Mouse (Mus musculus) kidney, postnatal 0 days (tissue): ENCODE data around the gene Tcirg1. TPM values are rescaled to one million over a fixed set of nuclear protein-coding genes. Genes with fewer than 3 reads are reported as not detected.

Source experiments
- ATAC-seq: fragments of 200-750 bp; cut with Nextera tagmentation; replicated peaks from 2 replicates; pipeline ENCODE4 v1.8.0; 2017; ENCODE audit warnings: low read depth, moderate number of reproducible peaks, moderate TSS enrichment, moderate library complexity; ENCODE audit not compliant: low FRiP score
- DNase-seq: peaks from one replicate; pipeline ENCODE4 v3.0.0-alpha.2; 2016; ENCODE audit warnings: low spot score
- H3K27ac ChIP-seq: fragments of 300-500 bp; sonication (generic); 2 replicates; pipeline ENCODE4 v1.5.1; 2014; ENCODE audit warnings: mild to moderate bottlenecking
- H3K27me3 ChIP-seq: fragments of 300-500 bp; sonication (generic); 2 replicates; pipeline ENCODE4 v1.6.1; 2014; ENCODE audit warnings: low read length, mixed read lengths; ENCODE audit not compliant: insufficient read depth
- H3K36me3 ChIP-seq: fragments of 300-500 bp; sonication (generic); 2 replicates; pipeline ENCODE4 v1.6.1; 2014; ENCODE audit warnings: low read length, mixed read lengths; ENCODE audit not compliant: insufficient read depth
- H3K4me1 ChIP-seq: fragments of 300-500 bp; sonication (generic); replicated peaks from 2 replicates; pipeline ENCODE4 v1.6.1; 2014; ENCODE audit warnings: antibody characterized with exemption, low read length, mixed read lengths; ENCODE audit not compliant: insufficient read depth
- H3K4me2 ChIP-seq: fragments of 300-500 bp; sonication (generic); 2 replicates; pipeline ENCODE4 v1.6.1; 2014; ENCODE audit warnings: mild to moderate bottlenecking, low read length, moderate library complexity, mixed read lengths
- H3K4me3 ChIP-seq: fragments of 300-500 bp; sonication (generic); replicated peaks from 2 replicates; pipeline ENCODE4 v1.5.1; 2014; ENCODE audit warnings: low read depth, low read length
- H3K9ac ChIP-seq: fragments of 300-500 bp; sonication (generic); 2 replicates; pipeline ENCODE4 v1.6.1; 2014; ENCODE audit warnings: low read depth, low read length
- H3K9me3 ChIP-seq: fragments of 300-500 bp; sonication (generic); replicated peaks from 2 replicates; pipeline ENCODE4 v1.6.1; 2016; ENCODE audit warnings: low read length, inconsistent platforms, mixed read lengths
- CTCF ChIP-seq: IDR thresholded peaks from 2 replicates; pipeline ENCODE4 v1.5.1; 2016; ENCODE audit warnings: antibody characterized with exemption, low read depth, mild to moderate bottlenecking, moderate library complexity
- WGBS: fragments of 180-500 bp; shearing (Covaris S2); extraction: QIAGEN DNeasy Blood & Tissue Kit; methylation state at CpG from one replicate; pipeline ENCODE4 v1.1.7; 2014; 5-methylcytosine and 5-hydroxymethylcytosine counted together
- polyA plus RNA-seq: library from polyadenylated mRNA; unstranded; fragments of >200 nt; fragmentation: Nextera tagmentation; extraction: Ambion mirVana; gene quantifications from 2 replicates; pipeline ENCODE4 v1.2.1, GENCODE M21; 2015

The Tcirg1 gene
- polyA plus RNA-seq, 1 experiment from 2014 or later, result 33.0 TPM

GRCm38 (mm10) chr19:3847711-3848110 lies 59.2 kb downstream of the Tcirg1 start:
- TF ChIP-seq CTCF, result no peak
- no peak overlapping the region for H3K9ac ChIP-seq
- WGBS, result 84% methylated on average over 5 of the region's 5 CpGs
- H3K9me3 ChIP-seq, result no peaks in the 10 kb centered on the region
- ATAC-seq (no peak), DNase-seq (no peak)
- H3K4me2 ChIP-seq, result no peak overlapping the region
- H3K27me3 ChIP-seq, result no peaks in the 10 kb centered on the region
- peaks cover 5% of the 10 kb centered on the region; the same call in 1 of the 2 replicates for H3K4me1 ChIP-seq
- H3K36me3 ChIP-seq, result no peaks in the 10 kb centered on the region
- H3K27ac ChIP-seq, result 0 out of 2 replicates have a peak overlapping the region, but pooled peaks have one; percentile 42
- H3K4me3 ChIP-seq, result no peak overlapping the region

DNA sequence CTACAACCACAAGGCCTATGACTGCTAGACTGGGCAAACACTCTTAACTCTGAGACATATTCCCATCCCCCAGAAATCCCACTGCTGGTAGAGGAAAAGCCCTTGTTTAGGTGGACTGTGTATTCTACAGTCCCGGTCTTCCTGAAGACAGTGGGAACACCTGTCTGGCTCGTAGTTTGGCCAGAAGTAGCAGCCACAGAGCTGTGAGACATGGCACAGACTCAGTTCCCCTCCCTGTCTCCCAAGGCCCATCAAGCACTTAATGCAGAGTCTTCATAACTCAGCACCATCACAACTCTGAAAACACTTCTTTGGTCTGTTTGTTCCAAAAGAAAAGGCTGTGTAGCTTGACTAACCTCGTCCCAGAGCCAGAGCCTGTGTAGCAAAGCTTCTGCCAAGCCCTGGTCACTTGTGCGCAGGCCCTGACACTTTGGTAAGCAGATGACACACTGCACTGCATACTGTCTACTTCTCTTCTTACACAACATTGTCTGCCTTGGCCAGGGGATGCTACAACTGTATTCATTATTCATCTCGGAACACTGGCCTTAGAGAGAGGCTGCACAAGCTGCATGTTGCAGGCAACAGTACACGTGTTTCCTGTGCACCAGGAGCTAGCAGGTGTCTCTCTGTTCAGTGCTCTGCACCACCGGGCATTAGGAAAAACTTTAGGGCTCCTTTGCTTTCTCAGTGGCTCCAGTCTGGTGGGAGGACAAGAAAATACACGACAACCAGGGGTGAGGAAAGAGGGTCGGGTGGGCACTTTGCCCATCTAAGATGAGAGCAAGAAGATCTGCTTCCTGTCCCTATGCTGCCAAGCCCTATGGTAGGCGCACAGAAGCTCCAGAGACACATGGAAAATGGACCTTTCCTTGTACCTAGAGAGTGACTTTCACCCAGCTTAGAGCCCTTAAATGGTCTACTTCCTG lies 60.0 kb downstream of the Tcirg1 start:
- no peaks in the 10 kb centered on the region for H3K9me3 ChIP-seq
- peaks cover 5% of the 10 kb centered on the region; the same call in 1 of the 2 replicates for H3K4me1 ChIP-seq
- DNase-seq (no peak), ATAC-seq (no peak)
- no peak overlapping the region for H3K4me3 ChIP-seq
- no peak overlapping the region for H3K4me2 ChIP-seq
- H3K9ac ChIP-seq, result no peak overlapping the region
- H3K27ac ChIP-seq, result no peak overlapping the region
- no peaks in the 10 kb centered on the region for H3K36me3 ChIP-seq
- TF ChIP-seq CTCF, result no peak
- no peaks in the 10 kb centered on the region for H3K27me3 ChIP-seq
- WGBS, result 78% methylated on average over 10 of the region's 10 CpGs

Other genes with a start within 250 kb of the Tcirg1 start
- 3.3 and 3.5 TPM in 2 replicates for gene Lrp5, start 220.6 kb downstream of the Tcirg1 start, polyA plus RNA-seq
- 27.3 and 29.1 TPM in 2 replicates for gene 1810055G02Rik, start 198.8 kb downstream of the Tcirg1 start, polyA plus RNA-seq
- gene Kmt5b, start 139.7 kb downstream of the Tcirg1 start, polyA plus RNA-seq, result 19.5 and 20.0 TPM in 2 replicates
- gene Chka, start 55.4 kb downstream of the Tcirg1 start, polyA plus RNA-seq, result 53.0 and 54.7 TPM in 2 replicates
- gene Ndufs8, start 5.6 kb upstream of the Tcirg1 start, polyA plus RNA-seq, result 417 and 423 TPM in 2 replicates
- 3.8 and 3.9 TPM in 2 replicates for gene Aldh3b1, start 22.7 kb upstream of the Tcirg1 start, polyA plus RNA-seq
- gene Unc93b1, start 28.1 kb upstream of the Tcirg1 start, polyA plus RNA-seq, result 24.2 and 25.5 TPM in 2 replicates
- gene Aldh3b3, start 51.5 kb upstream of the Tcirg1 start, polyA plus RNA-seq, result 0.07 TPM in 1 of 2 replicates, not detected in the other
- 4.2 and 5.8 TPM in 2 replicates for gene Aldh3b2, start 65.2 kb upstream of the Tcirg1 start, polyA plus RNA-seq
- 83.9 and 92.6 TPM in 2 replicates for gene Acy3, start 79.4 kb upstream of the Tcirg1 start, polyA plus RNA-seq
- gene Tbx10, start 85.6 kb upstream of the Tcirg1 start, polyA plus RNA-seq, result 2.4 and 2.8 TPM in 2 replicates
- 52.2 and 54.1 TPM in 2 replicates for gene Nudt8, start 93.4 kb upstream of the Tcirg1 start, polyA plus RNA-seq
- gene Gm49405, start 93.5 kb upstream of the Tcirg1 start, polyA plus RNA-seq, result 1.3 and 1.7 TPM in 2 replicates
- 2.6 and 2.8 TPM in 2 replicates for gene Doc2g, start 96.2 kb upstream of the Tcirg1 start, polyA plus RNA-seq
- 294 and 318 TPM in 2 replicates for gene Ndufv1, start 105.7 kb upstream of the Tcirg1 start, polyA plus RNA-seq
- 441 and 464 TPM in 2 replicates for gene Gstp1, start 130.9 kb upstream of the Tcirg1 start, polyA plus RNA-seq
- gene Gstp2, start 138.9 kb upstream of the Tcirg1 start, polyA plus RNA-seq, result 3.1 and 4.4 TPM in 2 replicates
- gene Gstp3, start 152.4 kb upstream of the Tcirg1 start, polyA plus RNA-seq, result not detected in 2 replicates
- gene Cabp2, start 174.4 kb upstream of the Tcirg1 start, polyA plus RNA-seq, result 2.2 and 2.4 TPM in 2 replicates
- 107 TPM in 2 replicates for gene Cdk2ap2, start 190.0 kb upstream of the Tcirg1 start, polyA plus RNA-seq
- 12.2 and 13.9 TPM in 2 replicates for gene Pitpnm1, start 192.9 kb upstream of the Tcirg1 start, polyA plus RNA-seq
- 83.2 and 84.2 TPM in 2 replicates for gene Aip, start 218.7 kb upstream of the Tcirg1 start, polyA plus RNA-seq
- gene Gpr152, start 232.7 kb upstream of the Tcirg1 start, polyA plus RNA-seq, result 0.03 TPM in 1 of 2 replicates, not detected in the other
- 0.08 and 0.13 TPM in 2 replicates for gene Cabp4, start 236.9 kb upstream of the Tcirg1 start, polyA plus RNA-seq
- gene Coro1b, start 241.5 kb upstream of the Tcirg1 start, polyA plus RNA-seq, result 161 and 164 TPM in 2 replicates
- 0.82 and 0.91 TPM in 2 replicates for gene Ptprcap, start 246.5 kb upstream of the Tcirg1 start, polyA plus RNA-seq